Mouse (Mus musculus) hindlimb bud, embryonic 11.5 days (tissue): ENCODE results near the gene Tlk2.

Source experiments
- DNase-seq: peaks from one replicate; pipeline ENCODE4 v3.0.0-alpha.2; 2012; ENCODE audit warnings: low read depth, low spot score; ENCODE audit errors: extremely low spot score

Tlk2 gene

GRCm38 (mm10) chr11:105161411-105161810 is 17.2 kb upstream of the Tlk2 start:
- no peak for DNase-seq

DNA sequence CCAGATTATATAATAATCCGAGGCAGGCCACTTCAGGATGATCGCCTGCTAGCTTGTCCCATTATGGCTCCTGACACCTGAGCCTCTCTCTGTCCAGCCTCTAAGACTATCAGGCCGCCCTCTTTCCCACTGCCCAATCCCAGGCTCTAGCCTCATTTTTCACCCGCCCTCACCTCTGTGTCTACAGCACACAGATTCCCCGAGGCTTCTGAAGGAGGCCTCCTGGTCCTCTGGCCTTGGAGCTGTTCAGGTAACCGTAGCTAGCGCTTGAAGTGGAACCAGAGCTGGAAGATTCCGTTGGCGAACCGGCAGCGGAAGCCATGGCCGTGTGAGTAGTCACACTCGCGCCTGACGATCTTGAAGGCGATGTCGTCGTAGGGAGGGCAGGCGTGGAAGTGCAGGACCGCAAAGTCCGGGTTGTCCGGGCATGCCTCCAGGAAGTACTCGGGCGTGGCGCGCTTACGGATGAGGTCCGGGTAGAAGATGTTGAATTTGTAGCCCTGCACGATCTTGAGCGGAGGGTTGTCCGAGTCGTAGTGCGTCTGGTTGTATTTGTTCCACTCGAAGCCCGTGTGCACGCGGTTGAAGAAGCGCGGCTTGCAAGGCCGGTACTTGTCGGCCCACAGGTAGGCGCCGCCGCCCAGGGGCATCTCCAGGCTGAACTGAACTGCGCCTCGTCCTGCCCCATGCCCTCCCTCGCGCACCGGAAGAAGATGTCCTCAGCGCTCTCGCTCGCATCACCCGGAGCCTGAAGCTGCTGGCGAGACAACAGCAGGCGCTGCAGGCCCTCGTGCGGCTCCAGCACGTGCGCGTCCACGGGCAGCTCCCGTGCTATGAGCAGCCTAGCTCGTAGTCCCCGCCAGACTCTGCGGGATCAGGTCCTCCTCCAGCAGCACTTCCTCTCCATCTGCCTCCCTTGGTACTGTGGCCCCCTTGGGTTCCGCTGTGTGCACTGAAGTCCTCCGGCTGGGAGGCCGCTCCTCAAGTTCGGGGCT is 13.8 kb upstream of the Tlk2 start:
- no peak for DNase-seq

GRCm38 (mm10) chr11:105166780-105167179 is 11.8 kb upstream of the Tlk2 start:
- DNase-seq = no peak

GRCm38 (mm10) chr11:105179523-105179922 is 916 bp downstream of the Tlk2 start:
- DNase-seq = no peak

- no peak for DNase-seq
These were observed 2.0 kb downstream of the Tlk2 start for GRCm38 (mm10) chr11:105180471-105181091.

DNA sequence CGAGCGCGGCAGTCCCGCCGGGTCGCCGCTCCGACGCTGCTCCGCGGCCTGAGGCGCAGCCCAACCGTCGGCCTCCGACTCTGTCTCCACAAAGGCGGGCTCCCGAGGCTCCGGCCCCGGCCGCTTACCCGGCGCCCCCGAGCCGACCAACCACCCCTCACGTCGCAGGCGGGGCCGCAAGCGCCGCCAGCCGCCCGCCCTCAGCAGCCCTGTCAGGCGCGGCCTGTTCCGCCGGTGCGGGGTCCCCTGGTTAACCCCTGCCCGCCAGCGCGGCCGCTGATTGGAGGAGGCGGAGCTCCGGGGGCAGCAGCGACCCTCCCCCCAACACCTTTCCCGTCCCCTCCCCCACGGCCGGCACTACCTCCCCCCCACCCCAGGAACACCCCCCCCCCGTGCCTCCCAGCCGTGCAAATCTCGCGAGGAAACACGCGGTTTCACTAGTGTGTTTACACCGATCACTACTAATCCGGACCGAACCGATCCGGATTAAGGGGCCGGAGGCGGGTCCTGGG is 2.6 kb downstream of the Tlk2 start:
- peak; percentile 84 for DNase-seq

DNA sequence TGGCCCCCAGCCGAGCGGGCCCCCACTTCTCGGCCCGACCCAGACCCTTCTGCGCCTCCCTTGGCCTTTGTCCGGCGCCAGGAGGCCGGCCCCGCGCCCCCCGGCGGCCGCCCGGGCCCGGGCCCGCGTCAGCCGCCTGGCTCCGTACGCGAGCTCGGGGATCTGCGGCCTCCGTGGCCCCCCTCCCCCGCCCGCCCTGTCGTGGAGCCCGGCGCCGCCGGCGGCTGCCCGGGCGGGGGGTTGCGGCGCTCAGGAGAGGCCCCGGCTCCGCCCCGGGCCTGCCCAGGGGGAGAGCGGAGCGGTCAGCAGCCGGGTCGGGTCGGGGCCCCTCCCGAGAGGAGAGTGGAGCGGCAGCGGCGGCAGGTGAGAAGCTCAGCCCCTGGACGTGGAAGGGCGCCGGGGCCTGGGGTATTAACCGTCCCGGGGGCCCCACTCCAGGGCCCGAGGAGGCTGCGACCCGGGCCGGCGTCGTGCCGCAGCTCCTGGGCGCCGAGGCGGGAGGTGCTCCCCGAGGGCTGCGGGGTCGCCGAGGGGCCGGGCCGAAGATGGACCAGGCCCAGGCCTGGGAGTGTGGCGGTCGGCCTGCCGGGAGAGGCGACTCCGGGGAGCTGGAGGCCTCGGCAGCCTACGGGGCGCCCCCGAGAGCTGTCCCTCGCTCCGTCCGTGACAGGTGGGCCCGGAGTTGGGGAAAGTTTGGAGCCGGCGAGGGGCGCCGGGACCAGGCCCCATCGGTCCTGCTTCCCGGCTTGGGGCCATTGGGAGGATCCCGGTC is 3.3 kb downstream of the Tlk2 start:
- no peak for DNase-seq

DNA sequence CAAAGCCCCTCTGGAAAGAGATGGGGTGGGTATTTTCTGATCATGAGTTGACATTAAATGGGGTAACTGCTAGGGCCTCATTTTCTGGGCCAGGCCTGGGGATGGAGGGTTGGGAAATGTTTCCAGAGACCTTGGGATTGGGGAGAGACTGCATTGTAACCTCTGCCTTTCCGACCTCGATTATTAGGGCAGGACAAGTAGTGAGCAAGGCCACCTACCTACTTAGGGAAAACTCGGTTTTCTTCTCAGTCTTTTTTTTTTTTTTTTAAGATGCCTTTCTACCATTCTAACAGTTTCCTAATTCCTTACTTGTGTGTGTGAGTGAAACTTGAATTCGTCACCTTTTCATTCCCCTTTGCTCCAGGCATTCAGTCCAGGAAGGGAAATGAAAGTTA is 3.9 kb downstream of the Tlk2 start:
- DNase-seq = no peak

DNA sequence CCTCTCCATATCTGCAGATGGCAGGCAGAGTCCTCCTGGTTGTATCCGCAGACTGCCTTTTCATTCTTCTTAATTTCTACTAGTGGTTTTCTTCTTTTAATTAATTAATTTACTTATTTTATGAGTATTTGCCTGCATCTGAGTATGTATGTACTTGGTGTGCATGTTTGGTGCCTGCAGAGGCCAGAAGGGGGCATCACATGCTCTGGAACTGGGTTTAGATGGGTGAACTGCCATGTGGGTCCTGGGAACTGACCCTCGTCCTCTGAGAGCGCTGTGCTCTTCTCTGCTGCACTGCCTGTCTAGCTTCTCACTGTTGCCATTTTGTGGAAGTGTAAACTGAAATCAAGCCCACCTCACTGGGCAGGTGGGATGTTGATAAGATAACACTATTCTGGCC is 6.1 kb downstream of the Tlk2 start:
- DNase-seq = no peak

DNA sequence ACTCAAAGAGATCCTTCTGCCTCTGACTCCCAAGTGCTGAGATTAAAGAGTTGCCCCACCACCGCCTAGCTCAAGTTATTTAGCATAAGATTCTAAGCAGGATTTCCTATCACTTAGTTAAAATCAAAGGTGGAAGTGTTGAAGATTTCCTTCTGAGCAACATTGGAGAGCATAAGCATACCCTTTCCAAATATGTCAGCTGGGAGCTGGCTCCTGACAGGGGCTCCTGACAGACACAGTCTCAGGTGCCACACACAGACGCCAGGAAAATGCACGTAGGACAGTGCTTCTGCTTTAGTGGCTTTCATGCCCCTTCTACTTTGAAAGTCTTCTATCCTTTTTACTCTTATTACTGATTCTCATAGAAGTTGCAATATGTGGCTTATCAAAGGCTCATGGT is 13.6 kb downstream of the Tlk2 start:
- DNase-seq = no peak

DNA sequence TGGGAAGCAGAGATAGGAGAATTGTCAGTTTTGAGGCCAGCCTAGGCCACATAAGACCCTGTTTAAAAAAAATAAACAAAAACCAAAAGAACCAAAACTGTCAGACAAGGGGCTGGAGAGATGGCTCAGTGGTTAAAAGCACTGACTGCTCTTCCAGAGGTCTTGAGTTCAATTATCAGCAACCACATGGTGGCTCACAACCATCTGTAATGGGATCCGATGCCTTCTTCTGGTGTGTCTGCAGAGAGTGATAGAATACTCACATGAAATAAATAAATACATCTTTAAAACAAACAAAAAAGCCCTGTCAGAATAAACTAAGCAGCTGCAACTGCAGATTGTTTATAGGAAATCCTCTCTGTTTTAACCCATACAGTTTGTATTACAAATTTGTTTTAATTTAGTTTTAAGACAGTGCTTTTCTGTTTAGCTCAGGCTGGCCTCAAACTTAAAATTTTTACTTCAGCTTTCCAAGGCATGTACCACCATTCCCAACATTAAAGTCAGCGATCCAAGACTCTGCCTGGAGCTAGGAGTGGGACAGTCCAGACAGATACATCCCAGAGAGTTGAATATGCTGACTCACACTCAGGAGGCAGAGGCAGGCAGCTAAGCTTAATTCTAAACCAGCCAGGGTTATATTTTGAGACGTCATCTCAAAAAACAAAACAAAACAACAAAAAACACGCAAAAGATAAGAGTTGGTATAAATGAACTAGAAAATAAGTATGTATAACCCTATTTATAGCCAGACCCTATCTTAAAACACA is 18.5 kb downstream of the Tlk2 start:
- no peak for DNase-seq

DNA sequence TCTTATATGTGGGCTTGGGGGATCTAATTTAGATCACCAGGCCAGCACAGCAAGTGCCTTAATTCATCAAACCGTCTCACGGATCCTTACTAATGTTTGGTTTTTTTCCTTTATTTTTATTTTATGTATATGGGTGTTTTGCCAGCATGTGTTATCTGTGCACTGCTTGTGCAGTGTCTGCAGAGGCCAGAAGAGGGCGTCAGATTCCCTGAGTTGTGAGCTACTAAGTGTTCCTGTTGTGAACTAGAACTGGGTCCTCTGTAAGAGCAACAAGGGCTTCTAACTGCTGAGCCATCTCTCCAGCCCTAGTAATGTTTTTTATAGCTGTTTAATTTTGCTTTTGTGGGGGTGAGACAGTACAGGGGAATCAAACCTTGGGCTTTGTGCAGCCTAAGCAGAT is 23.8 kb downstream of the Tlk2 start:
- no peak for DNase-seq

DNA sequence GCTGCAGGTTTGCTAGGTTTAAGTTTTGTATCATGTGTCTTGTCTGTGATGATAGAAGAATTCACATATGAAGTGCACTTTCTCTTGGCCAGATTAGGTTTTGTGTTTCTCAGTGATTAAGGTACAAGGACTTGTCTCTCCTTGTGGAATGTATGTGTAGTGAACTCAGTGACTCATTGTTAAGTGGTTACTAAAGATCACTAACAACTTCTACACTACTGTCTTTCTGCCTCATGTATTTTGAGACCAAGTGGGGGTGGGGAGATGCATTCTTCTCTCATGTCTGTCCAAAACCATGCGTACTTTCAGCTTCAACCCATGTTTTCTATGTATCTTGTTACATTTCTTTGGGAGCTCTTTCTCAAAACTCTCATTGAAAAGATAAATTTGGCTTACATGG is 31.4 kb downstream of the Tlk2 start:
- DNase-seq = no peak

DNA sequence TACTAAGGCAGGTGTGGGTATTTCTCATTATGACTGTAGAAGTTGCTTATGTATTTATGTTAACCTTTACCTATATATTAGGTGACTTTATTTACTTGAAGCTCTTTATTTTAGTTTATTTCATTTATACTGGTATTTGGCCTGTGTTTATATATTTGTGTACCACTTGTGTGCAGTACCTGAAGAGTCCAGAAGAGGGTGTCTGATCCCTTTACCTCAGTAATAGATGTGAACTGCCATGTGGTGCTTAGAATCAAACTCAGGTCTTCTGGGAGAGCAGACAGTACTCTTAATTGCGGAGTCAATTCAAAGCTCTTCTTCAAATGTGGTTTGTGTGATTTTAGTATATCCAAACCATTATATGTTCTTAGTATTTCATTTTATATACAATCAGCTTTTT is 35.6 kb downstream of the Tlk2 start:
- no peak for DNase-seq

DNA sequence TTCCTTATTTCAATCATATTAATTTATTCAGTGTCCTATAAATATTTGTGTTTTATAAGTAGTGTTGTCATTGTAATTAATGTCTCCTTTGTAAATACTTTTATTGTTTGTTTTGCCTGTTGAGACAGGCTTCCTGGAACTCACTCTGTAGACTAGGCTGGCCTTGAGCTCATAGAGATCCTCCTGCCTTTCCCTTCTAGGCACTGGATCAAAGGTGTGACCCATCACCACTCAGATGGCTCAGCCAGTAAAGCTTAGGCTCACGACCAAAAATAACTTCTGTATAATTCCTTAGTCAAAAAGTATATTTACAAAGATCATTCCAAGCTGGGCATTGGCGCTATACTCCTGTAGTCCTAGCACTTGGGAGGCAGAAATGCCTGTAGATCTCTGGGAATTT is 39.2 kb downstream of the Tlk2 start:
- DNase-seq = no peak

DNA sequence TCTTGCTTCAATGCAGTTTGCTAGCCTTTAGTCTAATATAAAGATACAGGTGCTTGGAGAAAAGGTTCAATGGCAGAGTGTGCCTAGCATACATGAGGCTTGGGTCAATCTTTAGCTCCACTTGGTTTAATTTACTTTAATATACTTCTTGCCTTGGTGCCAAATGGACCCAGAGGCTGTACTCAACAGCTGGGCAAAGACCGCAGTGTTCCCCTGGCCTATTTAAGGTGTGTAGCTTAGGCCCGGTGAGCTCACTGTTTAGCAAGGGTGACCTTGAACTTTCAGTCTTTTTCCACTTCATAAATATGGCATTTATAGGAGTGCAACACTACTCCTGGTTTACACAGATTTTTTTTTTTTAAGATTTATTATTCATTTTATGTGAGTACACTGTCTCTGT is 55.9 kb downstream of the Tlk2 start:
- no peak for DNase-seq

DNA sequence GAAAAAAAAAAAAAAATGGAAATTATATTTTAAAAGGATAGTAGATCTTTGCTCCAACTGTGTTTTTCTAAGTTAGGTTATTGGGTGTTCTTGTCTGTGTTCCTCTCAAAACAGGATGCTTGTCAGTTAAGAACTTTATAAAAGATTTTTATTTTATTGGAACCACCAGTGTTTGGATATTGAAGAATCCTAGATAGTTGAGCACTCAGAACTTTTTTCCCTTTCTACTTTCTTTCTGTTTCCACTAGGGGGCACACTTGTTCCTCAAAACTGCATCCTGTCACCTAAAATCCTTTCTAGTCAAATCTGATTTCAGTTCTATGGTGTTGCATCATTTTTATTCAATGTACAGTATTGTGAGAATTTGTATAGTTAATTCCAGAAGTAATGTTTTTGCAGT is 62.4 kb downstream of the Tlk2 start:
- peak; percentile 12 for DNase-seq

DNA sequence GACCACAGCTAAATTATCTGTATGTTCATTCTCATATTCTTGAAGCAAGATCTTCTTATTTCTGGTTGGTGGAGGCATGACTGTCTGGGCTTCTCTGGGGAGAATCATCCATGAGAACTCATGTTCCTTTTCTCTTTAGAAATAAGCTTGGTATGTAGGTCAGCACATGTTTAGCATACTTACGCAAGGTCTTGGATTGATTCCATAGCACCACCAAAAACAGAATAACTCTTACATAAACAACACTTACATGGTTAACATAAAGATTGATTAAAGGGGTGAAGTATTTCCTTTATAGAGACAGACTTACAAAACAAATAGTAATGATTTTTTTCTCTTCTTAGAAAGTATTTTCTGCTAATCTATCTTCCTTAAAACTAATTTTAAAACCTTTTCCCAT is 67.8 kb downstream of the Tlk2 start:
- DNase-seq = no peak

GRCm38 (mm10) chr11:105246785-105247184 is 68.2 kb downstream of the Tlk2 start:
- no peak for DNase-seq

DNA sequence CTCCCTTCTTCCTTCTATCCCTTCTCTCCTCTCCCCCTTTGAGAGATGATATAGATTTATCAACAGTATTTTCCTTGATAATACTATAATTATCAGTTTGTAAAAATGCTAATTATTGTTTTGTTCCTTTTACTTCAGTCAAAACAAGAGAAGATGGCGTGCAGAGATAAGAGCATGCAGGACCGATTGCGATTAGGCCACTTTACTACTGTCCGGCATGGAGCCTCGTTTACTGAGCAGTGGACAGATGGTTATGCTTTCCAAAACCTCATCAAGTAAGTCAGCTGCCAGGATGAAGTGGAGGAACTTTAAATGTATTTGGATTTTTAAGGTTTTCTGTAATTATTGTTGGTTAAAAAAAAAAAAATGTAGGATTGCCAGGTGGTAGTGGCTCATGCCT is 68.7 kb downstream of the Tlk2 start:
- no peak for DNase-seq

GRCm38 (mm10) chr11:105259733-105260132 is 81.1 kb downstream of the Tlk2 start:
- no peak for DNase-seq
